Mouse (Mus musculus) forebrain, embryonic 14.5 days (tissue): Measurements from ENCODE around the gene H2al2a. TPM values are rescaled to one million over a fixed set of nuclear protein-coding genes. Genes with fewer than 3 reads are reported as not detected.
"Not testable (repeated sequence)": the region's sequence is repeated elsewhere in the genome, so short reads cannot be mapped to it uniquely, and the experiment has no call there.

Experiments used
- ATAC-seq: fragments of 200-750 bp; cut with Nextera tagmentation; 2 replicates; pipeline ENCODE4 v1.8.0; 2017; ENCODE audit warnings: mild to moderate bottlenecking, moderate library complexity
- DNase-seq: peaks from one replicate; pipeline ENCODE4 v3.0.0-alpha.2; 2015; ENCODE audit warnings: low spot score
- H3K27ac ChIP-seq: fragments of 300-500 bp; sonication (generic); 2 replicates; pipeline ENCODE4 v1.5.1; 2014; ENCODE audit warnings: low read depth, mild to moderate bottlenecking, control low read depth, low read length, moderate library complexity
- H3K27me3 ChIP-seq: fragments of 300-500 bp; sonication (generic); replicated peaks from 2 replicates; pipeline ENCODE4 v1.6.1; 2014; ENCODE audit warnings: low read length, control low read depth, mixed read lengths; ENCODE audit not compliant: control insufficient read depth, insufficient read depth
- H3K36me3 ChIP-seq: fragments of 300-500 bp; sonication (generic); 2 replicates; pipeline ENCODE4 v1.6.1; 2014; ENCODE audit warnings: low read length, control low read depth; ENCODE audit not compliant: control insufficient read depth, insufficient read depth
- H3K4me1 ChIP-seq: fragments of 300-500 bp; sonication (generic); 2 replicates; pipeline ENCODE4 v1.6.1; 2014; ENCODE audit warnings: antibody characterized with exemption, low read length, control low read depth; ENCODE audit not compliant: control insufficient read depth, insufficient read depth
- H3K4me2 ChIP-seq: fragments of 300-500 bp; sonication (generic); 2 replicates; pipeline ENCODE4 v1.6.1; 2014; ENCODE audit warnings: mild to moderate bottlenecking, control low read depth, low read length
- H3K4me3 ChIP-seq: fragments of 300-500 bp; sonication (generic); 2 replicates; pipeline ENCODE4 v1.5.1; 2014; ENCODE audit warnings: low read depth, low read length, control low read depth
- H3K9ac ChIP-seq: fragments of 300-500 bp; sonication (generic); 2 replicates; pipeline ENCODE4 v1.6.1; 2014; ENCODE audit warnings: mild to moderate bottlenecking, low read length, control low read depth, moderate library complexity
- H3K9me3 ChIP-seq: fragments of 300-500 bp; sonication (generic); replicated peaks from 2 replicates; pipeline ENCODE4 v1.6.1; 2016; ENCODE audit warnings: low read length, control low read depth, mixed read lengths; ENCODE audit not compliant: control insufficient read depth
- WGBS: fragments of 180-500 bp; shearing (Covaris S2); extraction: QIAGEN DNeasy Blood & Tissue Kit; methylation state at CpG from one replicate; pipeline ENCODE4 v1.1.7; 2014; 5-methylcytosine and 5-hydroxymethylcytosine counted together
- polyA plus RNA-seq: library from polyadenylated mRNA; unstranded; fragments of >200 nt; fragmentation: Nextera tagmentation; extraction: Ambion mirVana; gene quantifications from 2 replicates; pipeline ENCODE4 v1.2.1, GENCODE M21; 2014

H2al2a gene
- polyA plus RNA-seq, 1 experiment from 2014 or later: not detected

GRCm38 (mm10) chr2:17989562-17989961, 7.2 kb downstream of the H2al2a start:
- H3K9ac ChIP-seq: no peak overlapping the region
- ATAC-seq: no peak
- H3K4me1 ChIP-seq: no peaks in the 10 kb centered on the region
- peaks cover 4% of the 10 kb centered on the region; the same call in 1 of the 2 replicates for H3K9me3 ChIP-seq
- no peak for DNase-seq
- no peaks in the 10 kb centered on the region for H3K36me3 ChIP-seq
- no peak overlapping the region for H3K4me2 ChIP-seq
- no peak overlapping the region for H3K27ac ChIP-seq
- H3K27me3 ChIP-seq: no peaks in the 10 kb centered on the region
- H3K4me3 ChIP-seq: no peak overlapping the region

GRCm38 (mm10) chr2:17989115-17989514, 7.6 kb downstream of the H2al2a start:
- Histone ChIP-seq H3K9me3 (peaks cover 4% of the 10 kb centered on the region; the same call in 1 of the 2 replicates), H3K9ac (no peak overlapping the region), H3K4me1 (no peaks in the 10 kb centered on the region), H3K27me3 (no peaks in the 10 kb centered on the region), H3K27ac (no peak overlapping the region), H3K4me3 (no peak overlapping the region), H3K36me3 (no peaks in the 10 kb centered on the region), H3K4me2 (no peak overlapping the region)
- WGBS: 45% methylated on average over 3 of the region's 3 CpGs
- ATAC-seq (no peak), DNase-seq (no peak)

- ATAC-seq: no peak
- no peaks in the 10 kb centered on the region for H3K4me1 ChIP-seq
- no peaks in the 10 kb centered on the region for H3K36me3 ChIP-seq
- WGBS: 81% methylated on average over 3 of the region's 3 CpGs
- H3K27me3 ChIP-seq: no peaks in the 10 kb centered on the region
- no peak overlapping the region for H3K27ac ChIP-seq
- no peak overlapping the region for H3K9ac ChIP-seq
- no peak overlapping the region for H3K4me3 ChIP-seq
- no peak overlapping the region for H3K4me2 ChIP-seq
- DNase-seq: no peak
- H3K9me3 ChIP-seq: peaks cover 4% of the 10 kb centered on the region; the same call in 1 of the 2 replicates
Observed at GRCm38 (mm10) chr2:17986694-17987093, 10.1 kb downstream of the H2al2a start.

GRCm38 (mm10) chr2:17984774-17985173, 12.0 kb downstream of the H2al2a start:
- Histone ChIP-seq H3K36me3 (no peaks in the 10 kb centered on the region), H3K9ac (no peak overlapping the region), H3K9me3 (no peaks in the 10 kb centered on the region), H3K4me1 (no peaks in the 10 kb centered on the region), H3K27me3 (no peaks in the 10 kb centered on the region), H3K4me2 (no peak overlapping the region), H3K4me3 (no peak overlapping the region), H3K27ac (no peak overlapping the region)
- WGBS: 97% methylated on average over 3 of the region's 3 CpGs
- no peak for ATAC-seq
- no peak for DNase-seq

- no peak for ATAC-seq
- H3K4me3 ChIP-seq: no peak overlapping the region
- H3K9ac ChIP-seq: no peak overlapping the region
- H3K9me3 ChIP-seq: no peaks in the 10 kb centered on the region
- 92% methylated on average over 1 of the region's 1 CpGs for WGBS
- no peak for DNase-seq
- H3K4me2 ChIP-seq: no peak overlapping the region
- no peak overlapping the region for H3K27ac ChIP-seq
- H3K27me3 ChIP-seq: no peaks in the 10 kb centered on the region
- no peaks in the 10 kb centered on the region for H3K4me1 ChIP-seq
- H3K36me3 ChIP-seq: no peaks in the 10 kb centered on the region
Observed at GRCm38 (mm10) chr2:17982747-17983146, 14.0 kb downstream of the H2al2a start.

- WGBS: 94% methylated on average over 6 of the region's 6 CpGs
- no peaks in the 10 kb centered on the region for H3K36me3 ChIP-seq
- H3K4me3 ChIP-seq: no peak overlapping the region
- no peaks in the 10 kb centered on the region for H3K9me3 ChIP-seq
- H3K4me2 ChIP-seq: no peak overlapping the region
- ATAC-seq (no peak), DNase-seq (no peak)
- H3K27ac ChIP-seq: no peak overlapping the region
- no peak overlapping the region for H3K9ac ChIP-seq
- H3K27me3 ChIP-seq: no peaks in the 10 kb centered on the region
- no peaks in the 10 kb centered on the region for H3K4me1 ChIP-seq
Observed at GRCm38 (mm10) chr2:17978706-17979105, 18.1 kb downstream of the H2al2a start.

GRCm38 (mm10) chr2:17978251-17978650, 18.5 kb downstream of the H2al2a start:
- not testable (repeated sequence) for DNase-seq, H3K9me3 ChIP-seq, H3K27me3 ChIP-seq, H3K9ac ChIP-seq, H3K36me3 ChIP-seq, H3K27ac ChIP-seq, H3K4me2 ChIP-seq, H3K4me3 ChIP-seq, ATAC-seq, H3K4me1 ChIP-seq
- WGBS: 94% methylated on average over 7 of the region's 7 CpGs

GRCm38 (mm10) chr2:17977645-17978044, 19.1 kb downstream of the H2al2a start:
- not testable (repeated sequence) for H3K9me3 ChIP-seq, H3K27me3 ChIP-seq, H3K27ac ChIP-seq, H3K4me3 ChIP-seq, H3K36me3 ChIP-seq, ATAC-seq, DNase-seq, H3K9ac ChIP-seq, H3K4me1 ChIP-seq, H3K4me2 ChIP-seq

GRCm38 (mm10) chr2:17975601-17976327, 21.0 kb downstream of the H2al2a start:
- ATAC-seq: no peak

More at GRCm38 (mm10) chr2:17975601-17976327, 21.0 kb downstream of the H2al2a start:
- H3K9me3 ChIP-seq: no peaks in the 10 kb centered on the region
- H3K9ac ChIP-seq: no peak overlapping the region
- H3K4me3 ChIP-seq: no peak overlapping the region
- peak; percentile 9 for DNase-seq
- no peak overlapping the region for H3K4me2 ChIP-seq
- H3K4me1 ChIP-seq: no peaks in the 10 kb centered on the region
- H3K36me3 ChIP-seq: no peaks in the 10 kb centered on the region
- no peaks in the 10 kb centered on the region for H3K27me3 ChIP-seq
- 74% methylated on average over 4 of the region's 4 CpGs for WGBS
- no peak overlapping the region for H3K27ac ChIP-seq
